Mouse (Mus musculus) lung, adult 2 months (tissue): Measurements from ENCODE around the gene Lama4.

Source experiments
- CTCF ChIP-seq: fragments of 200-500 bp; IDR thresholded peaks from 2 replicates; pipeline ENCODE4 v1.5.1; 2011; ENCODE audit warnings: mild to moderate bottlenecking, low read length, control low read depth; ENCODE audit not compliant: insufficient read depth
- POLR2A ChIP-seq: fragments of 200-500 bp; IDR thresholded peaks from 2 replicates; pipeline ENCODE4 v1.6.1; 2011; ENCODE audit warnings: low read depth, mild to moderate bottlenecking, control low read depth, low read length, borderline replicate concordance; ENCODE audit errors: extremely low read depth

GRCm38 (mm10) chr10:38944701-38945100 is 20.6 kb upstream of the Lama4 start:
- no peak for TF ChIP-seq CTCF
- TF ChIP-seq POLR2A: no peak
